ENCODE assay signal across 27 mouse cellular contexts in the genomic region with DNA sequence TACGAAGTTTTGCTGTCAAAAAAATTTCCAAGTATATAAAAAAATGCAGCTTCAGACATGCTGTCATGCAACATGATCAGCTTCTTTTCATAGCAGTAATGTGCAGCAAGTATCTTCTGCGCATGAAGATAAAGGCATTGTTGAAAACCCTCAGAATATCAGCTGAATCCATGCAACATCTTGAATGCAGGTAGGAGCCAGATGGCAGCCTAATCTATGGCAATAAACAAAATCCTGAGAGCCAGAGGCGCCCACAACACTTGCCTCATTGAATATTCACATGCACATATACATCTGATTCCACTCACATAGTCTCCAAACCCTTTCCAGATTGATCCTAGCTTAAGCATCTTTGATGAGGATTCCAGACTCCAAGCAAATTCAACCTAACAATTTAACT. TPM values are rescaled to one million over a fixed set of nuclear protein-coding genes. Genes with fewer than 3 reads are reported as not detected.
"Had no signal": no experiment of that assay in that cellular context is flagged by ENCODE, and none has a peak within 500 bp of the region (broad histone marks: within the 10 kb centered on the region; RNA-seq: fewer than 3 reads in every experiment).

No protein-coding gene starts in this region.

- DNase-seq: gastrocnemius, postnatal 25 days; heart, adult 2 months; heart, postnatal 10 days; heart, postnatal 4 days; kidney, adult 18-20 months; kidney, adult 8-10 months; kidney, postnatal 10 days; kidney, postnatal 25 days; kidney, postnatal 4 days; liver; liver, embryonic 13.5 days; liver, postnatal 0 days had no signal

- ATAC-seq: hindbrain, embryonic 16.5 days; inflammation-experienced regulatory T-cells, adult 6 months; intestine, embryonic 15.5 days; intestine, postnatal 0 days; liver, postnatal 0 days had no signal

- H3K27ac ChIP-seq: heart, adult 2 months; heart, embryonic 10.5 days; hindbrain, embryonic 10.5 days; hindbrain, embryonic 12.5 days; hindbrain, embryonic 14.5 days; intestine, embryonic 15.5 days; left cerebral cortex, adult 2 months; limb, embryonic 10.5 days; limb, embryonic 12.5 days; liver, embryonic 13.5 days; liver, embryonic 15.5 days had no signal

- H3K4me3 ChIP-seq: heart, adult 2 months; heart, embryonic 10.5 days; heart, embryonic 12.5 days; hindbrain, embryonic 10.5 days; hindbrain, embryonic 12.5 days; intestine, embryonic 15.5 days; left cerebral cortex, adult 2 months; limb, embryonic 10.5 days; limb, embryonic 12.5 days; liver, embryonic 13.5 days; liver, embryonic 15.5 days had no signal

RNA-seq across cellular contexts. Expression of a gene that starts 24.2 kb away (rescaled TPM):
- total RNA-seq: gastrocnemius, adult 18-20 months; granulocyte monocyte progenitor cell, adult 5-6 weeks had no signal
- polyA plus RNA-seq: inflammation-experienced regulatory T-cells, adult 6 months had no signal
